Mouse (Mus musculus): Measurements from ENCODE around the gene Tas2r135.

Tas2r135 gene

GRCm38 (mm10) chr6:42374701-42375100, 30.5 kb upstream of the Tas2r135 start:
- no peak for DNase-seq

GRCm38 (mm10) chr6:42375131-42375530, 30.1 kb upstream of the Tas2r135 start:
- DNase-seq: no peak

GRCm38 (mm10) chr6:42376016-42376415, 29.2 kb upstream of the Tas2r135 start:
- DNase-seq: no peak

GRCm38 (mm10) chr6:42376504-42377019, 28.7 kb upstream of the Tas2r135 start:
- no peak for DNase-seq

- no peak for DNase-seq
Observed at GRCm38 (mm10) chr6:42377280-42377679, 28.0 kb upstream of the Tas2r135 start.

- no peak for DNase-seq
Observed at GRCm38 (mm10) chr6:42379551-42379950, 25.7 kb upstream of the Tas2r135 start.

- no peak for DNase-seq
Observed at GRCm38 (mm10) chr6:42380416-42381144, 24.7 kb upstream of the Tas2r135 start.

GRCm38 (mm10) chr6:42381221-42381620, 24.0 kb upstream of the Tas2r135 start:
- no peak for DNase-seq

- DNase-seq: no peak
Observed at GRCm38 (mm10) chr6:42381916-42382381, 23.3 kb upstream of the Tas2r135 start.

GRCm38 (mm10) chr6:42383360-42383759, 21.9 kb upstream of the Tas2r135 start:
- DNase-seq: no peak

GRCm38 (mm10) chr6:42385635-42386034, 19.6 kb upstream of the Tas2r135 start:
- DNase-seq: no peak

- no peak for DNase-seq
Observed at GRCm38 (mm10) chr6:42391796-42392330, 13.4 kb upstream of the Tas2r135 start.

GRCm38 (mm10) chr6:42395960-42396809, 9.0 kb upstream of the Tas2r135 start:
- DNase-seq: peak; percentile 30

- DNase-seq: no peak
Observed at GRCm38 (mm10) chr6:42397041-42397657, 8.1 kb upstream of the Tas2r135 start.

GRCm38 (mm10) chr6:42398285-42398684, 6.9 kb upstream of the Tas2r135 start:
- DNase-seq: no peak

GRCm38 (mm10) chr6:42398998-42399397, 6.2 kb upstream of the Tas2r135 start:
- no peak for DNase-seq

- DNase-seq: no peak
Observed at GRCm38 (mm10) chr6:42399938-42400337, 5.3 kb upstream of the Tas2r135 start, which contains the start of gene Tas2r143. Tas2r143 (plus strand) TSS chr6:42400238.

- no peak for DNase-seq
Observed at GRCm38 (mm10) chr6:42419443-42419842, 14.2 kb downstream of the Tas2r135 start.

GRCm38 (mm10) chr6:42421439-42421838, 16.2 kb downstream of the Tas2r135 start:
- DNase-seq: no peak

GRCm38 (mm10) chr6:42424472-42424871, 19.2 kb downstream of the Tas2r135 start:
- no peak for DNase-seq

- no peak for DNase-seq
Observed at GRCm38 (mm10) chr6:42426337-42426736, 21.1 kb downstream of the Tas2r135 start.

GRCm38 (mm10) chr6:42433554-42433953, 28.3 kb downstream of the Tas2r135 start:
- no peak for DNase-seq

GRCm38 (mm10) chr6:42434446-42434845, 29.2 kb downstream of the Tas2r135 start, which contains the start of gene Tas2r126:
Tas2r126 (plus strand) TSS chr6:42434535.
- no peak for DNase-seq
